Mouse (Mus musculus) liver, postnatal 0 days (tissue): Measurements from ENCODE around the gene Ugdh.

ENCODE experiments used
- CTCF ChIP-seq: sonication (generic); IDR thresholded peaks from 2 replicates; pipeline ENCODE4 v1.5.1; 2016; ENCODE audit warnings: antibody characterized with exemption, low read depth
- EP300 ChIP-seq: IDR thresholded peaks from 2 replicates; pipeline ENCODE4 v1.6.1; 2016; ENCODE audit warnings: antibody characterized with exemption, low read depth, mild to moderate bottlenecking

DNA sequence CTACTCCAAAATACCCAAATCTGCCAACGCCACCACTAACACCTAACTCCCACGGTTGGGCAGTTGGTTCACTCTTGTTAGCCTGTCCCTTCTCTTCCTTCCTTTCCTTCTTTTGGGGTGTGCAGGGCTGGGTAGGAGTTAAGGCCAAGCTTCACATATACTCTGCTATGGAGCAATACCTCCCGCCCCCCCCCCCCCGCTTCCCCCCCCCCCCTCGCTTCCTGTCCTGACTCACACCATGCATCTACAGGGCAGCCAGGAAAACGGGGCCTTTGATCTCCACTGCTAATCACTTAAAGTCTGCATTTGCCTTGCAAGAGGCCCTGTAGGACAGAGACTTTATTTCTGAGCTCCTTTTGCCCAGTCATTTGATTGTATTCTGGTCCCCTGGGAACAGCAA is 9.2 kb upstream of the Ugdh start:
- TF ChIP-seq CTCF: no peak
- TF ChIP-seq EP300: no peak
